Mouse (Mus musculus) right cerebral cortex, adult 2 months (tissue): ENCODE data around the gene Nuak1.

ENCODE experiments used
- DNase-seq, 2 experiments: peaks; one replicate each; pipeline ENCODE4 v3.0.0; 2021 to 2022; ENCODE audit warnings: low spot score in 2 of 2

The Nuak1 gene

GRCm38 (mm10) chr10:84447411-84447821 lies 7.0 kb upstream of the Nuak1 start:
- DNase-seq: no peak

GRCm38 (mm10) chr10:84446661-84447060 lies 6.3 kb upstream of the Nuak1 start:
- no peak for DNase-seq

GRCm38 (mm10) chr10:84444396-84444795 lies 4.0 kb upstream of the Nuak1 start:
- no peak for DNase-seq

GRCm38 (mm10) chr10:84441846-84442245 lies 1.4 kb upstream of the Nuak1 start:
- no peak for DNase-seq

- no peak for DNase-seq
Observed at GRCm38 (mm10) chr10:84441434-84441785, 1.0 kb upstream of the Nuak1 start.

GRCm38 (mm10) chr10:84440181-84440540 lies 236 bp downstream of the Nuak1 start:
- DNase-seq: no peak

- DNase-seq: no peak
Observed at GRCm38 (mm10) chr10:84439228-84439596, 1.2 kb downstream of the Nuak1 start.

- peak in 1 of 2 experiments; percentile 43 for DNase-seq
Observed at GRCm38 (mm10) chr10:84438466-84439227, 1.8 kb downstream of the Nuak1 start.

- peak; percentile 100 for DNase-seq
Observed at GRCm38 (mm10) chr10:84438049-84438422, 2.4 kb downstream of the Nuak1 start.

- DNase-seq: peak in 1 of 2 experiments; percentile 42
Observed at GRCm38 (mm10) chr10:84437166-84438048, 3.0 kb downstream of the Nuak1 start.

GRCm38 (mm10) chr10:84435930-84436329 lies 4.5 kb downstream of the Nuak1 start:
- peak in 1 of 2 experiments; percentile 23 for DNase-seq

- DNase-seq: peak in 1 of 2 experiments; percentile 2
Observed at GRCm38 (mm10) chr10:84433193-84433801, 7.1 kb downstream of the Nuak1 start.

GRCm38 (mm10) chr10:84424374-84424773 lies 16.0 kb downstream of the Nuak1 start:
- no peak for DNase-seq

GRCm38 (mm10) chr10:84423903-84424302 lies 16.5 kb downstream of the Nuak1 start:
- no peak for DNase-seq

GRCm38 (mm10) chr10:84420589-84420988 lies 19.8 kb downstream of the Nuak1 start:
- no peak for DNase-seq

GRCm38 (mm10) chr10:84418421-84418820 lies 22.0 kb downstream of the Nuak1 start:
- DNase-seq: no peak

GRCm38 (mm10) chr10:84416752-84417151 lies 23.6 kb downstream of the Nuak1 start:
- DNase-seq: peak in 1 of 2 experiments; percentile 70

GRCm38 (mm10) chr10:84414981-84415700 lies 25.3 kb downstream of the Nuak1 start:
- DNase-seq: no peak

GRCm38 (mm10) chr10:84413310-84413709 lies 27.1 kb downstream of the Nuak1 start:
- no peak for DNase-seq

GRCm38 (mm10) chr10:84412326-84412962 lies 28.0 kb downstream of the Nuak1 start:
- DNase-seq: no peak
